Mouse (Mus musculus) gastrocnemius, adult 18-20 months (tissue): ENCODE measurements around the gene Bsg. TPM values are rescaled to one million over a fixed set of nuclear protein-coding genes. Genes with fewer than 3 reads are reported as not detected.
"Not testable (repeated sequence)": the region's sequence is repeated elsewhere in the genome, so short reads cannot be mapped to it uniquely, and the experiment has no call there.

Experiments used
- DNase-seq: peaks from one replicate; pipeline ENCODE4 v3.0.0; 2021; ENCODE audit warnings: low spot score
- total RNA-seq, 2 experiments: library from RNA; stranded (reverse); gene quantifications; 2 replicates each; pipeline ENCODE4 v1.2.3; 2021

Gene Bsg
- total RNA-seq, 2 experiments from 2014 or later = 540 to 773 TPM

GRCm38 (mm10) chr10:79729357-79729965 lies 25.2 kb downstream of the Bsg start:
- DNase-seq = peak; percentile 42

- DNase-seq = no peak
These were observed 28.2 kb downstream of the Bsg start for GRCm38 (mm10) chr10:79732500-79732899.

GRCm38 (mm10) chr10:79733847-79734246 lies 29.6 kb downstream of the Bsg start:
- DNase-seq = no peak

- no peak for DNase-seq
These were observed 31.1 kb downstream of the Bsg start for GRCm38 (mm10) chr10:79735361-79735760.

- no peak for DNase-seq
These were observed 32.4 kb downstream of the Bsg start for GRCm38 (mm10) chr10:79736706-79737105.

GRCm38 (mm10) chr10:79738259-79738658 lies 34.0 kb downstream of the Bsg start:
- no peak for DNase-seq

- no peak for DNase-seq
These were observed 34.9 kb downstream of the Bsg start for GRCm38 (mm10) chr10:79739234-79739633.

GRCm38 (mm10) chr10:79740863-79741262 lies 36.6 kb downstream of the Bsg start:
- DNase-seq = no peak

GRCm38 (mm10) chr10:79743161-79743560 lies 38.9 kb downstream of the Bsg start:
- DNase-seq = no peak

GRCm38 (mm10) chr10:79743650-79744365 lies 39.5 kb downstream of the Bsg start:
- no peak for DNase-seq

GRCm38 (mm10) chr10:79745411-79745810 lies 41.1 kb downstream of the Bsg start:
- no peak for DNase-seq

GRCm38 (mm10) chr10:79745898-79746773 lies 41.8 kb downstream of the Bsg start, which contains the start of gene Polrmt:
Polrmt (minus strand) TSS chr10:79746581.
- DNase-seq = peak; percentile 97

GRCm38 (mm10) chr10:79746774-79747151 lies 42.5 kb downstream of the Bsg start:
- no peak for DNase-seq

- no peak for DNase-seq
These were observed 44.2 kb downstream of the Bsg start for GRCm38 (mm10) chr10:79748496-79748895.

GRCm38 (mm10) chr10:79754856-79755516 lies 50.7 kb downstream of the Bsg start, which contains the start of gene Fgf22:
Fgf22 (plus strand) TSS chr10:79755076.
- DNase-seq = peak; percentile 64

GRCm38 (mm10) chr10:79755854-79756253 lies 51.6 kb downstream of the Bsg start:
- DNase-seq = no peak

GRCm38 (mm10) chr10:79756660-79757059 lies 52.4 kb downstream of the Bsg start:
- no peak for DNase-seq

- DNase-seq = not testable (repeated sequence)
These were observed 55.4 kb downstream of the Bsg start for GRCm38 (mm10) chr10:79759675-79760074.

- DNase-seq = no peak
These were observed 56.4 kb downstream of the Bsg start for GRCm38 (mm10) chr10:79760603-79761143.
